Mouse (Mus musculus) embryonic facial prominence, embryonic 15.5 days (tissue): Measurements from ENCODE around the gene Snx12. TPM values are rescaled to one million over a fixed set of nuclear protein-coding genes. Genes with fewer than 3 reads are reported as not detected.

Experiments
- ATAC-seq: fragments of 200-750 bp; cut with Nextera tagmentation; 2 replicates; pipeline ENCODE4 v1.8.0; 2017; ENCODE audit warnings: low read depth, moderate TSS enrichment; ENCODE audit not compliant: insufficient number of reproducible peaks, low FRiP score, low TSS enrichment
- H3K27ac ChIP-seq: fragments of 300-500 bp; sonication (generic); replicated peaks from 2 replicates; pipeline ENCODE4 v1.5.1; 2015; ENCODE audit warnings: mild to moderate bottlenecking, inconsistent platforms
- H3K27me3 ChIP-seq: fragments of 300-500 bp; sonication (generic); 2 replicates; pipeline ENCODE4 v1.6.1; 2015; ENCODE audit warnings: inconsistent platforms
- H3K36me3 ChIP-seq: fragments of 300-500 bp; sonication (generic); 2 replicates; pipeline ENCODE4 v1.6.1; 2015; ENCODE audit warnings: mild to moderate bottlenecking, inconsistent platforms
- H3K4me1 ChIP-seq: fragments of 300-500 bp; sonication (generic); 2 replicates; pipeline ENCODE4 v1.6.1; 2015; ENCODE audit warnings: inconsistent platforms
- H3K4me2 ChIP-seq: fragments of 300-500 bp; sonication (generic); replicated peaks from 2 replicates; pipeline ENCODE4 v1.6.1; 2015; ENCODE audit warnings: mild to moderate bottlenecking, inconsistent platforms
- H3K4me3 ChIP-seq: fragments of 300-500 bp; sonication (generic); replicated peaks from 2 replicates; pipeline ENCODE4 v1.5.1; 2015; ENCODE audit warnings: mild to moderate bottlenecking, inconsistent platforms
- H3K9ac ChIP-seq: fragments of 300-500 bp; sonication (generic); 2 replicates; pipeline ENCODE4 v1.6.1; 2015; ENCODE audit warnings: inconsistent platforms
- H3K9me3 ChIP-seq: fragments of 300-500 bp; sonication (generic); replicated peaks from 2 replicates; pipeline ENCODE4 v1.6.1; 2016; ENCODE audit warnings: inconsistent platforms
- WGBS: fragments of 180-500 bp; shearing (Covaris S2); methylation state at CpG from one replicate; pipeline ENCODE4 v1.1.7; 2015; 5-methylcytosine and 5-hydroxymethylcytosine counted together
- polyA plus RNA-seq: library from polyadenylated mRNA; unstranded; fragments of >200 nt; fragmentation: Nextera tagmentation; extraction: Ambion mirVana; gene quantifications from 2 replicates; pipeline ENCODE4 v1.2.1, GENCODE M21; 2015

The Snx12 gene
- polyA plus RNA-seq, 1 experiment from 2014 or later, result 58.3 TPM

- Histone ChIP-seq H3K4me1 (no peaks in the 10 kb centered on the region), H3K36me3 (no peaks in the 10 kb centered on the region), H3K27me3 (no peaks in the 10 kb centered on the region), H3K27ac (no peak within 1 kb of the TSS), H3K9me3 (no peaks in the 10 kb centered on the region), H3K4me2 (no peak within 1 kb of the TSS), H3K9ac (no peak within 1 kb of the TSS), H3K4me3 (no peak within 1 kb of the TSS)
- WGBS, result 88% methylated on average over 31 of the region's 31 CpGs
- no peak for ATAC-seq
Measured at GRCm38 (mm10) chrX:101059541-101059940, 162.8 kb downstream of the Snx12 start, which contains the start of gene Tex11. TSS of gene Tex11 (minus strand) at chrX:101059667.

Other genes starting within 250 kb of the Snx12 start
- 0.05 and 0.14 TPM in 2 replicates for gene Tex11, start 162.9 kb downstream of the Snx12 start, polyA plus RNA-seq
- 1.3 TPM in 2 replicates for gene Slc7a3, start 136.5 kb downstream of the Snx12 start, polyA plus RNA-seq
- gene Foxo4, start 32.0 kb upstream of the Snx12 start, polyA plus RNA-seq, result 3.4 and 4.4 TPM in 2 replicates
- gene Gm614, start 41.4 kb upstream of the Snx12 start, polyA plus RNA-seq, result not detected in 2 replicates
- 14.2 and 15.3 TPM in 2 replicates for gene Il2rg, start 45.7 kb upstream of the Snx12 start, polyA plus RNA-seq
- not detected in 2 replicates for gene Gm20489, start 46.5 kb upstream of the Snx12 start, polyA plus RNA-seq
- gene Med12, start 51.5 kb upstream of the Snx12 start, polyA plus RNA-seq, result 33.3 and 39.3 TPM in 2 replicates
- gene Nlgn3, start 76.6 kb upstream of the Snx12 start, polyA plus RNA-seq, result 11.6 and 12.8 TPM in 2 replicates
- gene Gjb1, start 153.8 kb upstream of the Snx12 start, polyA plus RNA-seq, result 0.24 and 0.34 TPM in 2 replicates
- gene Zmym3, start 198.3 kb upstream of the Snx12 start, polyA plus RNA-seq, result 30.6 and 33.0 TPM in 2 replicates
- 364 and 374 TPM in 2 replicates for gene Nono, start 206.8 kb upstream of the Snx12 start, polyA plus RNA-seq
- gene Itgb1bp2, start 226.5 kb upstream of the Snx12 start, polyA plus RNA-seq, result 53.1 and 66.4 TPM in 2 replicates